Mouse (Mus musculus) central nervous system, embryonic 14 days (tissue): ENCODE data around the gene Tmc4. TPM values are rescaled to one million over a fixed set of nuclear protein-coding genes. Genes with fewer than 3 reads are reported as not detected.

Experiments used
- polyA plus RNA-seq: library from polyadenylated mRNA; depleted of rRNA; stranded (reverse); fragments of >200 nt; gene quantifications from 2 replicates; pipeline ENCODE4 v1.2.3, GENCODE M21; 2012; rRNA removed

Gene Tmc4
- polyA plus RNA-seq = 12.5 and 16.2 TPM in 2 replicates

DNA sequence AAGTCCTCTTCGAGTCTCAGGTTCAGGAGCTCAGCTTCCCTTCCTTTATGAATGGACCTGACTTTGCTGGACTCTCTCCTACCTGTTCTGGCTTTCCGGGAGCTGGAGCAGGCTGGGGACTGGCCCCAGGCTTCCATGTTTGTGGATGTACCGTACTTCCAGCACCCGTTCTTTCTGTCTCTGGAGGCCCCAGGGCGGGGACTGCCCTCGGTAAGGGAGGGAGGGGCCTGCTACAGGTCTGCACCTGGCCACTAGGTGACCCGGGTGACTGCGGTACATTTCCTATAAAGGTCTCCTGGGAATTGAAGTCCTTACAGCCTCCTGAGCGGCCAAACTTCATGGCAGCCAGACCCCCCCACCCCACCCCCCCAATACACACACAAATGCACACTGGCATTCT, at the start of gene Tmc4:
TSS of gene Tmc4 (minus strand) at position 212 of the 400 bp plus-strand sequence.

GRCm38 (mm10) chr7:3720268-3720667, 42.9 kb upstream of the Tmc4 start, which contains the start of gene Pirb:
Gene Pirb, minus strand, starts transcription at chr7:3720391.

GRCm38 (mm10) chr7:3703879-3704441, 26.6 kb upstream of the Tmc4 start, which contains the start of gene Rps9:
Gene Rps9, plus strand, starts transcription at chr7:3703993.

DNA sequence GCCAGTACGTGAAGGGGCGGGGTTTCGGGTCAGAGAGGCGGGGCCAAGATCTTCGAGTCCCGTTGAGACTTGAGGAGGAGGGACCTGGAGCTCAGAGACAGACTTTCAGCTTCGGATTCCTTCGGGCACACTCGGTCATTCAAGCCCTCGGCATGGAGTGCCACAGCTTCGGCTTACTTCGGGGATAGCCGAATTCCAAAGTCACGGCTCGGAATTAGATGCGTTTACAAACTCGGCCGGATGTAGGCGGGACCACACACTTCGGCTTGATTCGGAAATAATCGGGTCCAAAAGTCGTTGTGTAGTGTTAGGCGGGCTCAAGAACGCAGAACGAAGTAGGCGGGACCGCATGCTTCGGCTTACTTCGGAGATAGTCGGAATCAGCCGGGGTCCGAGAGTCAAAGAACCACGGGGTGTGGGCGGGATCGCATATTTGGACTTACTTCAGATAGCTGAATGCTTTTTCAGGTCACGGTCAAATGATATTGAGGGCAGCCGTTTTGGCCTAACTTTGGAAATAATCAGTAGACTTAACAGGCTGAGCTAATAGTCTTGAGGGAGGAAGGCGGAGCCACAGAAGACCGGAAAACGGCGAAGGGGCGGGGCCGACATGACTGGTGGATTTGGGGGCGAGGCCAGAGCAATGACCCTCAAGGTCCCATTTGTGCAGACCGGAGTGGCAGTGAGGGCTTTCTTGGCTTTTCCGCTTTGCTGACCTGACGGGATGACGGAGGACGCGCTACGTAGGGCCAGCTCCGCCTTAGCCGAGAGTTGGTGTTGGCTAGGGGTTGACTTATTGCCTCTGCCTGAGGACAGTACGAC, 15.8 kb upstream of the Tmc4 start, which contains the start of gene Mboat7:
TSS of gene Mboat7 (minus strand) at position 537 of the 822 bp plus-strand sequence.

GRCm38 (mm10) chr7:3692382-3692986, 15.1 kb upstream of the Tmc4 start, which contains the start of gene Tsen34:
Gene Tsen34, plus strand, starts transcription at chr7:3692863.

GRCm38 (mm10) chr7:3665215-3666114, 11.9 kb downstream of the Tmc4 start, which contains the start of gene Leng1:
Gene Leng1, minus strand, starts transcription at chr7:3665840.

DNA sequence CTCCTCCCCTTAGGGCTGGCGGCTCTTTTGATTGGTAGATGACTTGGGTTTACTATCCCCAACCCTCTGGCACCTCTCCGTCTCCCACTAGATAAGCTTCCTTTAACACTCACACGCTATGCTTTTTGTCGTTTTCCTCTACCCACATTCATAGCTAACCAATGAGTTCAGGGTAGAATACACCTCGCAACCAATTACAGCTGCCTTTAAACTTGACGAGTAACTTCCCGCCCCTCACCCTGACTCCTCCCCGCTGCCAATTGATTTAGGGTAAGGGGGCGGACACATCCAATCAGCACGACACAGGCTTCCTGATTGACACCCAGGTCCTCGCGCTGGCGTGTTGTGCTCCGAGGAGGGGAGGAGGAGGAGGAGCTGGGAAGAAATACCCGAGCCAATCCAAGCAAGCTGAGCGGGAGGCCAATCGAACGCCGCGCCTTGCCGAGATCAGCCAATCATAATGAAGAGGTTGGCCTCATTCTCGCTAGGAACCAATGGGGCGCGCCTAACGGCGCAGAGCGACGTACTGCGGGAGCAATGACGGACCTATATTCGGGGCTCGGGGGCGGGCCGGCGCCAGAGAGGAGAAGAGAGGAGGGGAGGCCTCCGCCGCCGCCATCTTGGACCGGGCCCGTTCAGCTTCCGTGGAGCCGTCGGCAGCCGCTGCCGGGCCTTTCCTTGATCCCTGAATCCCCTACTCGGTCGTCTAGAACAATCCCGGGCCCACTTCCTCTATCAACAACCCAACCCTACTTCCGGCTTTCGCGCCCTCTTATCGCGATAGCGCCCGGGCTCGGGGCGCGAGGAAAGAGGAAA, 32.5 kb downstream of the Tmc4 start, which contains the start of gene Cnot3:
TSS of gene Cnot3 (plus strand) at position 597 of the 816 bp plus-strand sequence.

GRCm38 (mm10) chr7:3629543-3630477, 47.5 kb downstream of the Tmc4 start, which contains the start of the genes Tfpt and Prpf31:
Gene Tfpt, minus strand, starts transcription at chr7:3629929.
Gene Prpf31, plus strand, starts transcription at chr7:3629985.

DNA sequence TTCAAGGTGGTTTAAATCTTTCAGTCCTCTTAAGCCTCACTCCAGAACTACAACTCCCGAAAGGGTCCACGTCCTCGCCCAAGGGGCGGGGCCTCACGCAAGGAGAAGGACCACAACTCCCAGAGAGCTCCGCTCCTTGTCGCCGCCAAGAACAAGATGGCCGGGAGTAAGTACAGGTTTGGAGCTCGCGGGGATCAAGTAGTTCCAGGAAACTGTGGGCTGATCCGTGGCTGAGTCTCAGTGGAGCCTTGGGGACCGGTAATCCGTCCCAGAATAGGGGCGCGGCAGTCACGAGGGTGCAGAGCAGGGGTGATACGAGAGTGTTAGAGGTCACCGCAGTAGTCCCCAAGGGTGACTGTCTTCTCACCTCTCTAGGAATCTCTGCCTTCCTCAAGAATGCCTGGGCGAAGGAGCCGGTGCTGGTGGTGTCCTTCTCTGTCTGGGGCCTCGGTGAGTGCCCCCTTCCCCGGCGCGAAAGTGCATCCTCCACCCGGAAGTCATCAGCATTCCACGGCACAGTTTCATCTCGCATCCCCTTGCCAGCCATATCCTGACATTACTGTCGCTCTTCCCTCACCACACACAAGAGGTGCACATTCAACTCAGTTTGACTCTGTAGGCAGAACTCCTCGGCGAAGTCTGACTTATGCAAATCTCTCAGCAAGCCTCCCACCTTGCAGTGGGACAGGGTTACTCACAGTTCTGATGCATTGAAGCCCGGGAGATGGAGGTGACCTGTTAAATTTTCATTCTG, 59.9 kb downstream of the Tmc4 start, which contains the start of gene Ndufa3:
TSS of gene Ndufa3 (plus strand) at position 132 of the 754 bp plus-strand sequence.

GRCm38 (mm10) chr7:3616057-3616388, 61.3 kb downstream of the Tmc4 start, which contains the start of gene Oscar:
Gene Oscar, minus strand, starts transcription at chr7:3616157.

Other genes starting within 250 kb of the Tmc4 start
- 0.05 and 0.21 TPM in 2 replicates for gene Tarm1, start 174.9 kb downstream of the Tmc4 start, polyA plus RNA-seq
- gene Oscar, start 61.4 kb downstream of the Tmc4 start, polyA plus RNA-seq = 1.6 and 2.2 TPM in 2 replicates
- 221 and 222 TPM in 2 replicates for gene Ndufa3, start 60.2 kb downstream of the Tmc4 start, polyA plus RNA-seq
- gene Tfpt, start 47.6 kb downstream of the Tmc4 start, polyA plus RNA-seq = 34.6 and 38.4 TPM in 2 replicates
- 72.9 and 84.7 TPM in 2 replicates for gene Prpf31, start 47.6 kb downstream of the Tmc4 start, polyA plus RNA-seq
- gene Cnot3, start 32.3 kb downstream of the Tmc4 start, polyA plus RNA-seq = 79.6 and 81.0 TPM in 2 replicates
- 10.1 and 10.7 TPM in 2 replicates for gene Leng1, start 11.7 kb downstream of the Tmc4 start, polyA plus RNA-seq
- gene Tsen34, start 15.3 kb upstream of the Tmc4 start, polyA plus RNA-seq = 162 and 166 TPM in 2 replicates
- gene Mboat7, start 16.0 kb upstream of the Tmc4 start, polyA plus RNA-seq = 72.0 and 78.4 TPM in 2 replicates
- 2,416 and 2,732 TPM in 2 replicates for gene Rps9, start 26.4 kb upstream of the Tmc4 start, polyA plus RNA-seq
- 0.40 and 0.48 TPM in 2 replicates for gene Pirb, start 42.8 kb upstream of the Tmc4 start, polyA plus RNA-seq
- gene Gm15448, start 148.1 kb upstream of the Tmc4 start, polyA plus RNA-seq = not detected in 2 replicates
- gene Pira2, start 167.5 kb upstream of the Tmc4 start, polyA plus RNA-seq = 0.02 and 0.11 TPM in 2 replicates
- gene Gm14548, start 220.6 kb upstream of the Tmc4 start, polyA plus RNA-seq = 0.02 TPM in 1 of 2 replicates, not detected in the other
- gene Lilra6, start 237.9 kb upstream of the Tmc4 start, polyA plus RNA-seq = 0.01 and 0.08 TPM in 2 replicates